Mouse (Mus musculus) midbrain, postnatal 0 days (tissue): ENCODE data around the gene Elmsan1. TPM values are rescaled to one million over a fixed set of nuclear protein-coding genes. Genes with fewer than 3 reads are reported as not detected.
"Not testable (repeated sequence)": the region's sequence is repeated elsewhere in the genome, so short reads cannot be mapped to it uniquely, and the experiment has no call there.

Source experiments
- ATAC-seq: fragments of 200-750 bp; cut with Nextera tagmentation; 2 replicates; pipeline ENCODE4 v1.8.0; 2017; ENCODE audit warnings: moderate number of reproducible peaks, mild to moderate bottlenecking, moderate TSS enrichment, moderate library complexity; ENCODE audit not compliant: low FRiP score
- DNase-seq: peaks from one replicate; pipeline ENCODE4 v3.0.0-alpha.2; 2015; ENCODE audit warnings: low spot score
- H3K27ac ChIP-seq: fragments of 300-500 bp; sonication (generic); 2 replicates; pipeline ENCODE4 v1.5.1; 2014; ENCODE audit warnings: low read depth, mild to moderate bottlenecking, low read length, mixed read lengths
- H3K27me3 ChIP-seq: fragments of 300-500 bp; sonication (generic); 2 replicates; pipeline ENCODE4 v1.6.1; 2014; ENCODE audit warnings: low read length, control low read depth, mixed read lengths; ENCODE audit not compliant: insufficient read depth
- H3K36me3 ChIP-seq: fragments of 300-500 bp; sonication (generic); 2 replicates; pipeline ENCODE4 v1.6.1; 2014; ENCODE audit warnings: low read length, control low read depth, mixed read lengths; ENCODE audit not compliant: insufficient read depth
- H3K4me1 ChIP-seq: fragments of 300-500 bp; sonication (generic); 2 replicates; pipeline ENCODE4 v1.6.1; 2014; ENCODE audit warnings: mild to moderate bottlenecking, control low read depth, antibody characterized with exemption, low read length, mixed read lengths; ENCODE audit not compliant: insufficient read depth
- H3K4me2 ChIP-seq: fragments of 300-500 bp; sonication (generic); 2 replicates; pipeline ENCODE4 v1.6.1; 2014; ENCODE audit warnings: low read depth, mild to moderate bottlenecking, low read length, mixed read lengths; ENCODE audit not compliant: poor library complexity, severe bottlenecking
- H3K4me3 ChIP-seq: fragments of 300-500 bp; sonication (generic); 2 replicates; pipeline ENCODE4 v1.5.1; 2014; ENCODE audit warnings: low read depth, mild to moderate bottlenecking, low read length, moderate library complexity
- H3K9ac ChIP-seq: fragments of 300-500 bp; sonication (generic); replicated peaks from 2 replicates; pipeline ENCODE4 v1.6.1; 2014; ENCODE audit warnings: mild to moderate bottlenecking, low read length, moderate library complexity, mixed read lengths; ENCODE audit not compliant: poor library complexity, severe bottlenecking
- H3K9me3 ChIP-seq: fragments of 300-500 bp; sonication (generic); 2 replicates; pipeline ENCODE4 v1.6.1; 2016; ENCODE audit warnings: low read length, control low read depth
- CTCF ChIP-seq: IDR thresholded peaks from 2 replicates; pipeline ENCODE4 v1.5.1; 2016; ENCODE audit warnings: antibody characterized with exemption, mild to moderate bottlenecking
- WGBS: fragments of 180-500 bp; shearing (Covaris S2); extraction: QIAGEN DNeasy Blood & Tissue Kit; methylation state at CpG from one replicate; pipeline ENCODE4 v1.1.7; 2014; 5-methylcytosine and 5-hydroxymethylcytosine counted together
- polyA plus RNA-seq: library from polyadenylated mRNA; unstranded; fragments of >200 nt; fragmentation: Nextera tagmentation; extraction: Ambion mirVana; gene quantifications from 2 replicates; pipeline ENCODE4 v1.2.1, GENCODE M21; 2015
- total RNA-seq: library from RNA; depleted of rRNA; stranded (reverse); fragments of >200 nt; gene quantifications from 2 replicates; pipeline ENCODE4 v1.2.3, GENCODE M21; 2014

Elmsan1 gene
- total and polyA plus RNA-seq, 2 experiments from 2014 or later: 3.0 to 15.6 TPM

- no peak for TF ChIP-seq CTCF
- no peaks in the 10 kb centered on the region for H3K27me3 ChIP-seq
- H3K4me2 ChIP-seq: no peak overlapping the region
- H3K4me1 ChIP-seq: no peaks in the 10 kb centered on the region
- H3K9me3 ChIP-seq: no peaks in the 10 kb centered on the region
- no peak overlapping the region for H3K27ac ChIP-seq
- no peaks in the 10 kb centered on the region for H3K36me3 ChIP-seq
- DNase-seq: no peak
- no peak overlapping the region for H3K9ac ChIP-seq
- H3K4me3 ChIP-seq: no peak overlapping the region
- no peak for ATAC-seq
- 66% methylated on average over 5 of the region's 5 CpGs for WGBS
Observed at GRCm38 (mm10) chr12:84245683-84246082, 27.0 kb upstream of the Elmsan1 start.

- Histone ChIP-seq H3K4me1 (no peaks in the 10 kb centered on the region), H3K36me3 (no peaks in the 10 kb centered on the region), H3K27me3 (no peaks in the 10 kb centered on the region), H3K4me3 (no peak overlapping the region), H3K27ac (no peak overlapping the region), H3K9me3 (no peaks in the 10 kb centered on the region), H3K4me2 (no peak overlapping the region), H3K9ac (no peak overlapping the region)
- ATAC-seq (no peak), DNase-seq (no peak)
- no peak for TF ChIP-seq CTCF
- 80% methylated on average over 7 of the region's 7 CpGs for WGBS
Observed at GRCm38 (mm10) chr12:84243076-84243770, 24.5 kb upstream of the Elmsan1 start.

GRCm38 (mm10) chr12:84237036-84237435, 18.4 kb upstream of the Elmsan1 start:
- H3K27ac ChIP-seq, H3K36me3 ChIP-seq, H3K27me3 ChIP-seq, H3K4me1 ChIP-seq, ATAC-seq, H3K4me3 ChIP-seq, H3K9me3 ChIP-seq, DNase-seq, H3K4me2 ChIP-seq, H3K9ac ChIP-seq: not testable (repeated sequence)
- WGBS: 95% methylated on average over 5 of the region's 5 CpGs

- Histone ChIP-seq H3K9ac (no peak overlapping the region), H3K4me1 (no peaks in the 10 kb centered on the region), H3K27ac (no peak overlapping the region), H3K4me3 (no peak overlapping the region), H3K9me3 (no peaks in the 10 kb centered on the region), H3K4me2 (no peak overlapping the region), H3K36me3 (no peaks in the 10 kb centered on the region), H3K27me3 (no peaks in the 10 kb centered on the region)
- TF ChIP-seq CTCF: no peak
- WGBS: 89% methylated on average over 10 of the region's 10 CpGs
- no peak for ATAC-seq
- DNase-seq: no peak
Observed at GRCm38 (mm10) chr12:84235981-84236752, 17.5 kb upstream of the Elmsan1 start.

GRCm38 (mm10) chr12:84235577-84235976, 16.9 kb upstream of the Elmsan1 start:
- Histone ChIP-seq H3K9me3 (no peaks in the 10 kb centered on the region), H3K9ac (no peak overlapping the region), H3K27me3 (no peaks in the 10 kb centered on the region), H3K4me1 (no peaks in the 10 kb centered on the region), H3K27ac (no peak overlapping the region), H3K4me2 (no peak overlapping the region), H3K4me3 (no peak overlapping the region), H3K36me3 (no peaks in the 10 kb centered on the region)
- ATAC-seq (no peak), DNase-seq (no peak)
- WGBS: 95% methylated on average over 6 of the region's 6 CpGs
- TF ChIP-seq CTCF: no peak

- Histone ChIP-seq H3K9me3 (no peaks in the 10 kb centered on the region), H3K36me3 (no peaks in the 10 kb centered on the region), H3K27ac (no peak overlapping the region), H3K4me3 (no peak overlapping the region), H3K9ac (no peak overlapping the region), H3K27me3 (no peaks in the 10 kb centered on the region), H3K4me2 (no peak overlapping the region), H3K4me1 (no peaks in the 10 kb centered on the region)
- TF ChIP-seq CTCF: no peak
- 89% methylated on average over 8 of the region's 8 CpGs for WGBS
- DNase-seq: no peak
- ATAC-seq: no peak
Observed at GRCm38 (mm10) chr12:84233488-84234100, 14.9 kb upstream of the Elmsan1 start.
